Mouse (Mus musculus) cortical plate, adult 2 months (tissue): Measurements from ENCODE around the gene Rgs6.

Source experiments
- CTCF ChIP-seq: fragments of 200-500 bp; IDR thresholded peaks from 2 replicates; pipeline ENCODE4 v1.5.1; 2011; ENCODE audit warnings: mild to moderate bottlenecking, control low read depth, low read length; ENCODE audit not compliant: insufficient read depth; ENCODE audit errors: extremely low read depth
- POLR2A ChIP-seq: fragments of 200-500 bp; IDR thresholded peaks from 2 replicates; pipeline ENCODE4 v1.6.1; 2011; ENCODE audit warnings: mild to moderate bottlenecking, low read length, control low read depth; ENCODE audit not compliant: insufficient read depth; ENCODE audit errors: extremely low read depth

DNA sequence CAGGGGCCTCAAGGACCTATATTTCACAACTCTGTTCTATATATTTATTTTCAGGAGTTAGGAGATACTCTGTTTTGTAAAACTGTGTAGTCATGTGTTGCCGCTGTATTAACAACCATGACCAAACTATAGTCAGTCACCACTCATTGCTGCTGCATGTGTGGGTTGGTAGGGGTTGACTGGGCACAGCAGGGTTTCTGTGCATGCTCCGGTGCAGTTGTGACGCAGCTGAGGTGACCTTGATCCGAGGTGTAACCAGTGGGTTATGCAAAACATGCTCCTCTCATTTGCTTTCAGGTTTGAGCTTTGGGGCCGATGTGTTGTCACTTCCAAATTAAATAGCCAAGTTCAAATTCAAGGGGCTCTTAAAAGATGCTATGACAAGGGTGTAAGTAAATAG lies 193.3 kb downstream of the Rgs6 start:
- TF ChIP-seq POLR2A = no peak
- no peak for TF ChIP-seq CTCF
